ENCODE assay signal across 20 mouse cellular contexts in genomic region chr11:51843168-51843567, GRCm38 (mm10). TPM values are rescaled to one million over a fixed set of nuclear protein-coding genes. Genes with fewer than 3 reads are reported as not detected.
DNase-seq lines count a peak whose midpoint lies in the region; ATAC-seq and TF ChIP-seq lines count a peak whose summit lies in the region.
"Had no signal": no experiment of that assay in that cellular context is flagged by ENCODE, and none has a peak within 500 bp of the region (broad histone marks: within the 10 kb centered on the region; RNA-seq: fewer than 3 reads in every experiment).

No protein-coding gene starts in this region.

- no peak overlapping the region for H3K4me2 ChIP-seq in midbrain, postnatal 0 days (ENCODE audit: low read depth, low read length, poor library complexity, severe bottlenecking)
- H3K4me2 ChIP-seq: forebrain, embryonic 13.5 days; hindbrain, embryonic 12.5 days; limb, embryonic 12.5 days; liver, embryonic 11.5 days had no signal

- no peak overlapping the region for H3K9ac ChIP-seq in midbrain, postnatal 0 days (replicated peaks; ENCODE audit: low read length, poor library complexity, severe bottlenecking)
- H3K9ac ChIP-seq: forebrain, embryonic 13.5 days; hindbrain, embryonic 12.5 days; limb, embryonic 12.5 days had no signal

- H3K27me3 ChIP-seq in midbrain, postnatal 0 days (ENCODE audit: insufficient read depth, low read length) = no peaks in the 10 kb centered on the region
- H3K27me3 ChIP-seq: forebrain, embryonic 13.5 days; hindbrain, embryonic 12.5 days; limb, embryonic 12.5 days had no signal

- ATAC-seq in midbrain, postnatal 0 days (ENCODE audit: low FRiP score) = no peak
- ATAC-seq: forebrain, embryonic 13.5 days had no signal

- TF ChIP-seq CTCF in midbrain, postnatal 0 days (IDR thresholded peaks at IDR 0.05) = no peak

- 88% methylated on average over 4 of the region's 4 CpGs for WGBS in midbrain, postnatal 0 days

- H3K4me3 ChIP-seq in midbrain, postnatal 0 days (ENCODE audit: low read depth, low read length) = no peak overlapping the region
- H3K4me3 ChIP-seq: forebrain, embryonic 13.5 days; gastrocnemius, adult 2 months; hindbrain, embryonic 12.5 days; limb, embryonic 12.5 days had no signal

- H3K36me3 ChIP-seq in midbrain, postnatal 0 days (ENCODE audit: insufficient read depth, low read length) = no peaks in the 10 kb centered on the region
- H3K36me3 ChIP-seq: hindbrain, embryonic 12.5 days; limb, embryonic 12.5 days had no signal

- H3K4me1 ChIP-seq in midbrain, postnatal 0 days (ENCODE audit: insufficient read depth, low read length) = no peaks in the 10 kb centered on the region; the same call in 1 of the 2 replicates
- H3K4me1 ChIP-seq: forebrain, embryonic 13.5 days; limb, embryonic 12.5 days had no signal

- peak; percentile 49 to 61 for DNase-seq in spleen, postnatal 36 days (ENCODE audit: low spot score in 2 of 2)
- DNase-seq in spleen, adult 12 weeks (ENCODE audit: low spot score) = no peak
- peak; percentile 73 for DNase-seq in CD4-positive helper T cell, adult 2 months (ENCODE audit: low read depth, low spot score)
- peak; percentile 45 for DNase-seq in T-cell, adult 2 months (ENCODE audit: low spot score)
- DNase-seq in naive thymus-derived CD4-positive, alpha-beta T cell, adult 2 months (ENCODE audit: low read depth) = peak; percentile 63
- no peak for DNase-seq in cerebellum, adult 11 months
- DNase-seq in urinary bladder, postnatal 25 days (ENCODE audit: low spot score) = no peak
- DNase-seq in midbrain, postnatal 0 days (ENCODE audit: low spot score) = no peak
- DNase-seq: cerebellum, adult 11-12 months; cerebellum, postnatal 25 days; gastrocnemius, adult 2 months; kidney, adult 18-20 months; lung, adult 2 months; lung, postnatal 14 days; midbrain, embryonic 14.5 days; right cerebral cortex, postnatal 25 days had no signal

- H3K9me3 ChIP-seq in midbrain, postnatal 0 days (ENCODE audit: low read length) = no peaks in the 10 kb centered on the region
- H3K9me3 ChIP-seq: forebrain, embryonic 13.5 days; hindbrain, embryonic 12.5 days; limb, embryonic 12.5 days had no signal

- H3K27ac ChIP-seq in midbrain, postnatal 0 days (ENCODE audit: low read depth, low read length) = no peak overlapping the region
- H3K27ac ChIP-seq: forebrain, embryonic 13.5 days; gastrocnemius, adult 2 months; hindbrain, embryonic 12.5 days; limb, embryonic 12.5 days had no signal

RNA-seq across cellular contexts. Expression of gene Jade2, which starts 14.3 kb away (rescaled TPM):
- 3.6 and 3.7 TPM in 2 replicates for total RNA-seq in midbrain, postnatal 0 days (2014; rRNA removed)
- polyA plus RNA-seq in midbrain, postnatal 0 days (2015; fragmentation: Nextera tagmentation; extraction: Ambion mirVana) = 0.95 and 0.98 TPM in 2 replicates

Comparison
In these comparisons a context has a peak if more than half of its experiments do, and no peak if none do; other contexts are left out.
1. DNase-seq: peak in spleen, postnatal 36 days (2 of 2), CD4-positive helper T cell, adult 2 months (single experiment), T-cell, adult 2 months (single experiment) and naive thymus-derived CD4-positive, alpha-beta T cell, adult 2 months (single experiment); none in spleen, adult 12 weeks (single experiment), cerebellum, adult 11 months (single experiment), urinary bladder, postnatal 25 days (single experiment) and midbrain, postnatal 0 days (single experiment).